Mouse (Mus musculus) testis, adult 2 months (tissue): Measurements from ENCODE around the gene Osbp2.

Experiments used
- CTCF ChIP-seq: fragments of 200-500 bp; IDR thresholded peaks from 2 replicates; pipeline ENCODE4 v1.5.1; 2012; ENCODE audit warnings: low read depth, mild to moderate bottlenecking, inconsistent platforms, low read length, moderate library complexity; ENCODE audit not compliant: control insufficient read depth, insufficient read depth, insufficient replicate concordance
- POLR2A ChIP-seq: fragments of 200-500 bp; IDR thresholded peaks from 2 replicates; pipeline ENCODE4 v1.6.1; 2012; ENCODE audit warnings: low read depth, mild to moderate bottlenecking, inconsistent platforms, low read length, moderate library complexity; ENCODE audit not compliant: control insufficient read depth

DNA sequence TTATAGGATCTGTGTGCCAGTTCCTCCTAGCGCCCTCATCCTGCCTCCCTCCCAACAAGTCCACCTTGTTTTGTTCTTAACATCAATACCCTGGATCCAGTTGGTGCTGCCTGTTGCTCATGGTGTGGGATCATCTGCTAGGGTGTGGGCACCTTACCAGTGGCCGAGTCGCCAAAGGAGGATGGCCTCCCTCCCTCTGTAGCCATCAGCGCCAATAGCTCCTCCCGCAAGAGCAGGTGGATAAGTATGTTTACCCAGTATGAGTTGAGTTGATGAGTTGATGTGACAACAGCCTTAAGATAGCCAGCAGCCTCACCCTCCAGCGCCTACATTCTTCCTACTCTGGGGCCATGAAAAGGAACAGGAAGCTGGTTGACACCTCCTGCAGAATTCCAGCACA lies 36.6 kb upstream of the Osbp2 start:
- TF ChIP-seq CTCF (no peak), POLR2A (no peak)
